Mouse (Mus musculus) lung, postnatal 0 days (tissue): ENCODE measurements around the gene Spo11.

Experiments
- CTCF ChIP-seq: IDR thresholded peaks from 2 replicates; pipeline ENCODE4 v1.5.1; 2016; ENCODE audit warnings: antibody characterized with exemption, mild to moderate bottlenecking
- EP300 ChIP-seq: IDR thresholded peaks from 2 replicates; pipeline ENCODE4 v1.6.1; 2016; ENCODE audit warnings: antibody characterized with exemption, mild to moderate bottlenecking, control low read depth

GRCm38 (mm10) chr2:172940003-172940798 lies 37.3 kb upstream of the Spo11 start, which contains the start of gene Bmp7:
- TF ChIP-seq CTCF (no peak), EP300 (no peak)
